Mouse (Mus musculus): ENCODE results near the gene Spg21.
A peak's percentile ranks its signal among the peaks of the same experiment; 100 is the strongest.

Gene Spg21

GRCm38 (mm10) chr9:65460732-65461442 is at the start of gene Spg21:
Spg21 (plus strand) TSS chr9:65460947.
- DNase-seq (ENCODE audit: low spot score in 2 of 2), result peak; percentile 97

DNA sequence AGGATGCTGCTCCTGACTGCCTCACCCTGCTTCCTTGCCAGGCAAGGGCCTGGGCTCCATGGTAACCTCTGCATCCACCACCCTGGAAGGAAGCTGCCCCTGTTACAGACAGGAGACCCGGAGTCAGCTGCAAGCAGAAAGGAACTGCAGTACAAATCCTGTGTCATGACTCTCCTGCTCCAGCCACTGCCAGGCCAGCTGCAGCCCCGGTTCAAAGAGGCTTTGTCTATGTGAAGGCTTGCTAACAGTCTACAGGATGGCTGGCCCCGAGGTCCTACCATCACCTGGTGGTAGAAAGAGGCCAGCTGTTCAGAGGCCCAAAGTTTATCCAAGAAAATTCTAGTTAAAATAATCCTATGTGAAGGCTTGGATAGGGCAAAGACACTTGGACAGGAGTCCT is 49.4 kb upstream of the Spg21 start:
- DNase-seq (ENCODE audit: low spot score in 2 of 2), result no peak

DNA sequence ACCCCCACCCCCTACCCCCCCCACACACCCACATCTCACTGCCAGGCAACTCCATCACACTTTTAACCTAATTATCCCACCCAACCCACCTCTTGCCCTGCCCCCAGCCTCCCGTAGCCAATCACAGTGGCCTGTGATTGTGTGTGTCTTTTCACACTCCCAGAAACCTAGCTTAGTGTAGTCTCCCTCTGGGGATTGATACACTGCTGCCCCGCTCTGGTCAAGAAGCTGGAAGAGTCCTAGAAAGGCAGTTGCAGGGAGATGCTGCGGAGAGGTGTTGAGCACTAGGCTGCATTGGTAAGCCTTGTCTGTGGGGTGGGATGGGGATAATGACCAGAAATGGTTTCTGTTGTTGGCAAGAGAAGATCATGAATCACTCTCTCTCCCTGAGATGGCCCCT is 43.0 kb upstream of the Spg21 start:
- no peak for DNase-seq (ENCODE audit: low spot score in 2 of 2)

DNA sequence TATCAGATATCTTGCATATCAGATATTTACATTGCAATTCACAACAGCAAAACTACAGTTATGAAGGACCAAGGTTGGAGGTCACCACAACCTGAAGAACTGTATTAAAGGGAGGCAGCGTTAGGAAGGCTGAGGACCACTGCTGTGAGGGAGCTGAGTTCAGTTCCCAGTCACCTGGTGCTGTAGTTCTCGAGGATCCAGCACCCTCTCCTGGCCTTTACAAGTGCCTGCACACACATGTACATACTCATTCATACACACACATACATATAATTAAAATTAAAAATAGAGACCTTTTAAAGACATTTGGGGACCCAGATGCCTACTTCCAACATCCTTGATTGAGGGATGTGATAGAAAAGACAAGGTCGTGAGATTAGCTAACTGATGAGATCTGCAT is 41.1 kb upstream of the Spg21 start:
- no peak for DNase-seq (ENCODE audit: low spot score in 2 of 2)

DNA sequence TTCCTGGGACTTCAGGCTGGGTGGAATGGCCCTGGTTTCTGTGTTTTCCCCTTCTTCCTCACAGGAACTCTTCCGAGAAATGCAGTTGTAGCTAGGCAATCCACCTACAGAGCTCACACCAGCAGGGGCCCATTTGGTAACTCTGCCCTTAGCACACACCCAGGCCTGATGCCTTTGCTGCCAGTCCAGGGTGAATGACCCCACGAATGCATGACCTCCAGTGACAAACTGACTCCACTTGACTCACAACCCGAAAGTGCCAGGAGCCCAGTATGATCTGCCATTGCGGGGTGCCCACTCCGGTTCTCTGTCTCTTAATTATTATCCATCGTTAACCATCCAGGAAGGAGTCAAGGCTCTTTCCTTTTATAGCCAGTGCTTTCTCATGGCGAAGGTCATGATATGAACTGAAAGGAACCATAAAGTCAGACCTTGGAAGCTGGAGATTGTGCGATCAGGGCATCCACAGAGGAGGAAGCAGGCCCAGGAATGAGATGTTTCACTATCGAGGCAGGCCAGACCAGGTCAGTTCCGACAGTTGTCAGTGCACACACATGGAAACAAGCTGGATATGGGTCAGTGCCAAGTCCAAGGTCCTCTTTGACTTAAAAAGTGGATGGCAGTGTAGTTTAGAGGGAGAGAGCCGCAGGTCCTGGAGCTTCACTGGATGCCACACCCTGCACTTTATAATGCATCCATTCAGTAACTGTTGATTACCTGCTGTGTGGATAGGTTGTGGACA is 37.8 kb upstream of the Spg21 start, which contains the start of gene Slc51b:
Gene Slc51b, minus strand, starts transcription at position 196 of the 742 bp plus-strand sequence.
- no peak for DNase-seq (ENCODE audit: low spot score in 2 of 2)

- no peak for DNase-seq (ENCODE audit: low spot score in 2 of 2)
Observed at GRCm38 (mm10) chr9:65424393-65424792, 36.4 kb upstream of the Spg21 start.

GRCm38 (mm10) chr9:65427511-65427910 is 33.2 kb upstream of the Spg21 start:
- no peak for DNase-seq (ENCODE audit: low spot score in 2 of 2)

DNA sequence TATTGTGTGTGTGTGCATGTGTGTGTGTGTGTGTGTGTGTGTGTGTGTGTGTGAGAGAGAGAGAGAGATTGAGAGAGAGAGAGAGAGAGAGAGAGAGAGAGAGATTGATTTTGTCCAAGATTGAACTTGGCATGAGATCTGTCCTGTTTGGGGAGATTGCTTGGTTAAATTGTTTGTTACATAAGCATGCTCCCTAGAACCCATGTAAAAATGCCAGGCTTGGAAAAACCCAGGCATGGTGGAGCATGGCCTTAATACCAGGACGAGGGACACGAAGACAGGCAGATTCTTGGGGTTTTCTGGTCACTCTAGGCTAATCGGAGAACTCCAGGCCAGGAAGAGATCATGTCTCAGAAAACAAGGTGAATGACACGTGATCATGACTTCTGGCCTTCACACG is 32.7 kb upstream of the Spg21 start:
- no peak for DNase-seq (ENCODE audit: low spot score in 2 of 2)

GRCm38 (mm10) chr9:65430401-65430800 is 30.3 kb upstream of the Spg21 start:
- no peak for DNase-seq (ENCODE audit: low spot score in 2 of 2)

DNA sequence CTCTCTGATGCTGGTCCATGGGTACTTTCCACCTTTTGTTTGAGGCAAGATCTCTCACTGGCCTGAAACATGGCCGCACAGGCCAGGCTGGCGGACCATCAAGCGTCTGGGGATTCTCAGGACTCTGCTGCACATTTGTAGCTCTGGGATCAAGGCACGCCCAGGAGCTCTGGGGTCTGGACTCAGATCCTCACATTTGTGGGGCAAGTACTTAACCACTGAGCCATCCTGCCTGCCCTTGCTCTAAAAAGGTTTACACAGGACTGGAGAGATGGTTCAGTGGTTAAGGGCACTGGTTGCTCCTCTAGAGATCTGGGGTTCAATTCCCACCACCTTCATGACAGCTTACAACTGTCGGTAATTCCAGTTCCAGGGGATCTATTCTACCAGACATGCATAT is 29.8 kb upstream of the Spg21 start:
- no peak for DNase-seq (ENCODE audit: low spot score in 2 of 2)

GRCm38 (mm10) chr9:65432236-65432635 is 28.5 kb upstream of the Spg21 start:
- peak; percentile 82 to 83 for DNase-seq (ENCODE audit: low spot score in 2 of 2)

- DNase-seq (ENCODE audit: low spot score in 2 of 2), result peak; percentile 17 to 20
Observed at GRCm38 (mm10) chr9:65434140-65434539, 26.6 kb upstream of the Spg21 start.

GRCm38 (mm10) chr9:65435211-65435610 is 25.5 kb upstream of the Spg21 start:
- DNase-seq (ENCODE audit: low spot score in 2 of 2), result no peak

DNA sequence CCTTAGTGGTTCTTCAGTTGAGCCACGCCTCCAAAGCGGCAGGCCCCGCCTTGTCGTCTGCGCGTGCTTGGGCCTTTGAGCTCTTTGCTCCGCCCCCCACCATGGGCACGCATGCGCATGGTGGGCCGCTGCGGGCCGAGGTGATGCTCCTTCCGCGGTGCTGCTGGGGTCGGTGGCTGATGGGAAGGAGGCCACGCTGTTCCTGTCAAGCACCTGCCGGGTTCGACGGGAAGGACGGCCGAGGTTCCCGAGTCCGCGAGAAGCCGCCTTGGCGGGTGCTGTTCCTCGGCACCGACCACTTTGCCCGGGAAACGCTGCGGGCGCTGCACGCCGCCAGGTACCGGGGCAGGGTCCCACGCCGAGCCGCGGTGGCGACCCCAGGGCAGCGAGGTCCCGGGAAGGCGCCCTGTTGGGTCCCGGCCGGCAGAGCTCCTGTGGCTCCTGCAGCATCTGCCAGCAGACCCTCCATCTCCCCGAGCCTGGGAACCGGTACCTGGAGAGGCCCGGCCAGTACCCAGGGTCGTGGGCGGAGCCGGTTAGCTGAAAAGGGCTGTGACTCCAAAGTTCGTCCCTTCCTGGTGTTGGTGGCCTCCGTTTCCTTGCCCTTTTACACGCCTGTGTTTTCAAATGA is 25.0 kb upstream of the Spg21 start, which contains the start of gene Mtfmt:
Gene Mtfmt, plus strand, starts transcription at position 112 of the 631 bp plus-strand sequence.
- DNase-seq (ENCODE audit: low spot score in 2 of 2), result peak; percentile 91 to 92

- no peak for DNase-seq (ENCODE audit: low spot score in 2 of 2)
Observed at GRCm38 (mm10) chr9:65444692-65445091, 16.1 kb upstream of the Spg21 start.

DNA sequence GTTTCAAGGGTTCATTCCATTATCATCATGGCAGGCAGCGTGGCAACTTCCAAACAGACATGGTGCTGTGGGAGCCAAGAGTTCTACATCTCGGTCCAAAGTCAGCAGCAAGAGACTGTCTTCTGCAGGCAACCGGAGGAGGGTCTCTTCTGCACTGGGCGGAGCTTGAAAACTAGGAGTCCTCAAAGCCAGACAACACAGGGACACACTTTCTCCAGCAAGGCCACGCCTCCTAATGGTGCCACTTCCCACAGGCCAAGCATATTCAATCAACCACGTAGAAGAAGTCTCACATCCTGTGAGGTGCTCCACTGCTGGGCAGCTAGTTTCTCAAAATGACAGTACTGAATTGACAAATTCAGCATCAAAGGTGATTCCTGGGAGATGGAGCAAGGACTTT is 12.8 kb upstream of the Spg21 start:
- no peak for DNase-seq (ENCODE audit: low spot score in 2 of 2)

DNA sequence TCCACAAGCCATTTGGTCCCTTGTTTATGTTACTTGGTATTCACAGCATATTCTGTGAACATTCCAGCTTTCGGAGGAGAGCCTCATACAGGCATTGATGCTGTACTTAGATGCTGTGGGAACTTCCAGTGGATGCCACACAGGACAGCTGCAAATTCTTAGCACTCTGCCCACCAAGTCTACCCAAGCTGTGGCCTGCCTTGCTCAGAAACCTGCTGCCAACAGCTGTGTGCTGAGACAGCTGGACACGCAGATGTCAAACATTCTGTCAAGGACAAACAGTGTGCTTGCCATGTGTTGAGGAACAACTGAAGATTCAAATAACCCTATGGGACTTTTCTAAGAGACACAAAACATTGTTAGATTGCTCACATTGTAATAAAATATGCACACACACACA is 1.8 kb upstream of the Spg21 start:
- DNase-seq (ENCODE audit: low spot score in 2 of 2), result no peak

GRCm38 (mm10) chr9:65460198-65460597 is 549 bp upstream of the Spg21 start:
- DNase-seq (ENCODE audit: low spot score in 2 of 2), result no peak

DNA sequence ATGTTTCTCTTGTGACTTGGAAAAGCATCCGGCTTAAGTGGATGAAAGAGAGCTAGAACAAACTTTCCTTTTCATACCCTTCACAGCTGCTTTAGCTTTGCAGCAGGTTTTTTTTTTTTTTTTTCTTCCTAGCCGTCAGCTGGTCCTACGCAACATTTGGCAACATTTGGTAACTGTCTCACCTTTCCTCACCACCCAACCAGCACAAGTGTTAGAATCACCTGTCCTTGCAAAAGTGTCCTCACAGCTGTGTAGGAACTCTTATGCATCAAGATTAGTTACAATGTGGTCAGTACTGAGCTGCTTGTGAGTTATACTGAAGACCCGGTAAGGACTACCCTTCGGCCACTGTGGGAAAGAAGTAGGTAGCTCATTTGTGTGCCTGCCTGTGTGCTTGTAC is 1.8 kb downstream of the Spg21 start:
- DNase-seq (ENCODE audit: low spot score in 2 of 2), result no peak

DNA sequence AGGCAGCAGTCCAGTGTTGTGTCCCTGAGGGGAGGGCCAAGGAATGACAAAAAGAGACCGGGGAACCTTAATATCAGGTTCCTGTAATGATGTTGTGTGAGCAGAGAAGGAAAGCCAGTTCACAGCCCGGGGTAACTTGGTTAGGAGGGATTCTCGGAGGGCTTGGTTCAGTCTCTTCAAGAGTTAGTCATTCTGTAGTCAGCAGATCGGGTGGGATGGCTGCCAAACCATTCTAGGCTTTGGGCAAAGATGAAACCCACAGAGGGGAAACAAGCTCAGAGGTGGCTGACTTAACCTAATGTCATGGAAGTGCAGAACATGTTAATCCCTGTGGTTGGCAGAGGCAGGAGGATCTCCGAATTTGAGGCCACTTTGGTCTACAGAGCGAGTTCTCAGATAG is 3.4 kb downstream of the Spg21 start:
- peak in 1 of 2 experiments; percentile 49 for DNase-seq (ENCODE audit: low spot score in 2 of 2)

DNA sequence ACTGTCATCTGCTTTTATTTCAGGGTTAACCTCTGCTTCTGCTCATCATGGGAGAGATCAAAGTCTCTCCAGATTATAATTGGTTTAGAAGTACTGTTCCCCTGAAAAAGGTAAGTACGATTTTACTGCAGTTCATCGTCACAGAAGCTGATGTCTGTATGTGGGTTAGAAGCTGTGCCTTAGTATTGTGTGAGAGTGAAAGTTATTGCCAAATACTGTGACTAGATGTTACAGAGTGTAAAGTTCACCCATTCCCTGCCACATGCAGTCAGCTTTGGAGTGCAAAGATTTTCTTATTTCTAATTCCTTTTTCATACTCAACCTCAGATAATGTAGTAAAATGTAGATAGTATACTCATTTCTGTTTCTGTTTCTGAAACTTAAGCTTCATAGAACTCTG is 4.5 kb downstream of the Spg21 start:
- DNase-seq (ENCODE audit: low spot score in 2 of 2), result no peak

DNA sequence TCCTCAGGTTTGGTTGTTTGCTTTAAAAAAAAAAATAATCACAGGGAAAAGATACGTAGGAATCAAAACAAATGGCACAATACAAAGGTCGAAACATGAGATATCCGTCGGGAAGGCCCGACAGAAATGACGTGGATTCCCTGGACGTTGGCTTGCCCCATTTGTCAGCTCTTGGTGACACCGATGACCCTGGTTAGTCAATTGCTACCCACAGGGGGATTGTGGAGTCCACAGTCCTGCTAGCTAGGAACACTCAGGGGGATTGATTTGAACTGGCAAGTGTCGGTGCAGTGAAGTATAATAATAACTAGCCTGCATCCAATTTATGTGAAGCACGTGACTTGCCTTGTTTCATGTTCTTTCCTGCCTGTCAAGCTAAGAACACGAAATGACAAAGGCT is 6.9 kb downstream of the Spg21 start:
- DNase-seq (ENCODE audit: low spot score in 2 of 2), result no peak

DNA sequence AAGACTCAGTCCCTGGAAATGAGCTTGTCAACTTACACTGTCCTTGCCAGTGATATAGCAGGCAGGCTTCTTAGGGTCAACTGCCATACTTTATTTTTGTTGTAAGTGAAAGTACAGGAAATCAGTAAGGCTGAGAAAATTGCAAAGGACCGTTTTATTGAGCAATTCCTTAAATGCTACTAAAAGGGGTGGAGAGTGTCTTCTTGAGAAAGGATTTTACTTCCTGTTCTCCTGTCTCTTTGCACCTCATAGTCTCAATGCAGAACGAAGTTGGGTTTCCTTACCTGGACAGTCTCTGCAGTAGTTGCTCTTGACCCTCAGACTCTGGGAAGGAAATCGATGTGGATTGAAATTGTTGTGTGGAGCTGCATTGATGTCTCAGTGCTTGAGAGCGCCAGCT is 12.0 kb downstream of the Spg21 start:
- no peak for DNase-seq (ENCODE audit: low spot score in 2 of 2)
